Mouse (Mus musculus) neural tube, embryonic 15.5 days (tissue): ENCODE results near the gene Sox2. TPM values are rescaled to one million over a fixed set of nuclear protein-coding genes. Genes with fewer than 3 reads are reported as not detected.

Experiments used
- ATAC-seq: fragments of 200-750 bp; cut with Nextera tagmentation; 2 replicates; pipeline ENCODE4 v1.8.0; 2017; ENCODE audit warnings: mild to moderate bottlenecking, moderate TSS enrichment, moderate library complexity; ENCODE audit not compliant: low FRiP score
- H3K27ac ChIP-seq: fragments of 300-500 bp; sonication (generic); replicated peaks from 2 replicates; pipeline ENCODE4 v1.5.1; 2015; ENCODE audit warnings: mild to moderate bottlenecking, inconsistent platforms
- H3K27me3 ChIP-seq: fragments of 300-500 bp; sonication (generic); replicated peaks from 2 replicates; pipeline ENCODE4 v1.6.1; 2015; ENCODE audit warnings: inconsistent platforms
- H3K36me3 ChIP-seq: fragments of 300-500 bp; sonication (generic); 2 replicates; pipeline ENCODE4 v1.6.1; 2015; ENCODE audit warnings: inconsistent platforms
- H3K4me1 ChIP-seq: fragments of 300-500 bp; sonication (generic); 2 replicates; pipeline ENCODE4 v1.6.1; 2015; ENCODE audit warnings: inconsistent platforms
- H3K4me2 ChIP-seq: fragments of 300-500 bp; sonication (generic); 2 replicates; pipeline ENCODE4 v1.6.1; 2015; ENCODE audit warnings: inconsistent platforms, mild to moderate bottlenecking, moderate library complexity
- H3K4me3 ChIP-seq: fragments of 300-500 bp; sonication (generic); replicated peaks from 2 replicates; pipeline ENCODE4 v1.5.1; 2015; ENCODE audit warnings: mild to moderate bottlenecking, inconsistent platforms
- H3K9ac ChIP-seq: fragments of 300-500 bp; sonication (generic); replicated peaks from 2 replicates; pipeline ENCODE4 v1.6.1; 2015; ENCODE audit warnings: mild to moderate bottlenecking, inconsistent platforms
- H3K9me3 ChIP-seq: fragments of 300-500 bp; sonication (generic); replicated peaks from 2 replicates; pipeline ENCODE4 v1.6.1; 2016; ENCODE audit warnings: inconsistent platforms
- WGBS: fragments of 180-500 bp; shearing (Covaris S2); methylation state at CpG from one replicate; pipeline ENCODE4 v1.1.7; 2015; ENCODE audit warnings: mixed read lengths; 5-methylcytosine and 5-hydroxymethylcytosine counted together
- polyA plus RNA-seq: library from polyadenylated mRNA; unstranded; fragments of >200 nt; fragmentation: Nextera tagmentation; extraction: Ambion mirVana; gene quantifications from 2 replicates; pipeline ENCODE4 v1.2.1, GENCODE M21; 2015

Gene Sox2
- polyA plus RNA-seq, 1 experiment from 2014 or later = 13.4 TPM

- ATAC-seq = no peak
- peaks cover 44% of the 10 kb centered on the region for H3K4me1 ChIP-seq
Measured at GRCm38 (mm10) chr3:34646169-34646568, 4.0 kb upstream of the Sox2 start.

GRCm38 (mm10) chr3:34647688-34648087 is 2.5 kb upstream of the Sox2 start:
- no peak for ATAC-seq
- peaks cover 64% of the 10 kb centered on the region for H3K27me3 ChIP-seq
- H3K27ac ChIP-seq = peak overlapping the region; percentile 76; the same call in 1 of the 2 replicates
- no peak overlapping the region for H3K9ac ChIP-seq
- under 1% methylated on average over 14 of the region's 14 CpGs for WGBS
- peaks cover 37% of the 10 kb centered on the region for H3K4me1 ChIP-seq
- H3K36me3 ChIP-seq = no peaks in the 10 kb centered on the region
- peak overlapping the region; percentile 57 for H3K4me2 ChIP-seq
- no peak overlapping the region for H3K4me3 ChIP-seq
- no peaks in the 10 kb centered on the region for H3K9me3 ChIP-seq

More at GRCm38 (mm10) chr3:34646169-34646568, 4.0 kb upstream of the Sox2 start:
- Histone ChIP-seq H3K27ac (no peak overlapping the region), H3K36me3 (no peaks in the 10 kb centered on the region), H3K4me3 (no peak overlapping the region), H3K27me3 (peaks cover 66% of the 10 kb centered on the region), H3K9ac (no peak overlapping the region), H3K4me2 (0 out of 2 replicates have a peak overlapping the region, but pooled peaks have one; percentile 15), H3K9me3 (no peaks in the 10 kb centered on the region)
- WGBS = 5% methylated on average over 10 of the region's 10 CpGs

GRCm38 (mm10) chr3:34648105-34648832 is 1.9 kb upstream of the Sox2 start:
- Histone ChIP-seq H3K9ac (no peak overlapping the region; the same call in 1 of the 2 replicates), H3K27ac (peak overlapping the region; percentile 76), H3K4me3 (peak overlapping the region; percentile 44), H3K4me2 (peak overlapping the region; percentile 57), H3K4me1 (peaks cover 36% of the 10 kb centered on the region), H3K9me3 (no peaks in the 10 kb centered on the region), H3K27me3 (peaks cover 60% of the 10 kb centered on the region), H3K36me3 (no peaks in the 10 kb centered on the region)
- 2% methylated on average over 19 of the region's 19 CpGs for whole genome bisulfite sequencing
- ATAC-seq = no peak

GRCm38 (mm10) chr3:34648833-34649719 is 1.1 kb upstream of the Sox2 start:
- no peaks in the 10 kb centered on the region for H3K36me3 ChIP-seq
- peaks cover 36% of the 10 kb centered on the region for H3K4me1 ChIP-seq
- peak overlapping the region; percentile 10; the same call in 1 of the 2 replicates for H3K9ac ChIP-seq
- H3K9me3 ChIP-seq = no peaks in the 10 kb centered on the region
- H3K27me3 ChIP-seq = peaks cover 53% of the 10 kb centered on the region
- H3K27ac ChIP-seq = peak overlapping the region; percentile 76
- peak overlapping the region; percentile 44 for H3K4me3 ChIP-seq
- H3K4me2 ChIP-seq = peak overlapping the region; percentile 57
- WGBS = 1% methylated on average over 50 of the region's 50 CpGs
- ATAC-seq = peak; percentile 52

DNA sequence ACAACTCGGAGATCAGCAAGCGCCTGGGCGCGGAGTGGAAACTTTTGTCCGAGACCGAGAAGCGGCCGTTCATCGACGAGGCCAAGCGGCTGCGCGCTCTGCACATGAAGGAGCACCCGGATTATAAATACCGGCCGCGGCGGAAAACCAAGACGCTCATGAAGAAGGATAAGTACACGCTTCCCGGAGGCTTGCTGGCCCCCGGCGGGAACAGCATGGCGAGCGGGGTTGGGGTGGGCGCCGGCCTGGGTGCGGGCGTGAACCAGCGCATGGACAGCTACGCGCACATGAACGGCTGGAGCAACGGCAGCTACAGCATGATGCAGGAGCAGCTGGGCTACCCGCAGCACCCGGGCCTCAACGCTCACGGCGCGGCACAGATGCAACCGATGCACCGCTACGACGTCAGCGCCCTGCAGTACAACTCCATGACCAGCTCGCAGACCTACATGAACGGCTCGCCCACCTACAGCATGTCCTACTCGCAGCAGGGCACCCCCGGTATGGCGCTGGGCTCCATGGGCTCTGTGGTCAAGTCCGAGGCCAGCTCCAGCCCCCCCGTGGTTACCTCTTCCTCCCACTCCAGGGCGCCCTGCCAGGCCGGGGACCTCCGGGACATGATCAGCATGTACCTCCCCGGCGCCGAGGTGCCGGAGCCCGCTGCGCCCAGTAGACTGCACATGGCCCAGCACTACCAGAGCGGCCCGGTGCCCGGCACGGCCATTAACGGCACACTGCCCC is 586 bp downstream of the Sox2 start:
- H3K9ac ChIP-seq = peak overlapping the region; percentile 52
- under 1% methylated on average over 67 of the region's 67 CpGs for WGBS
- no peaks in the 10 kb centered on the region for H3K9me3 ChIP-seq
- peaks cover 36% of the 10 kb centered on the region for H3K4me1 ChIP-seq
- H3K27ac ChIP-seq = peak overlapping the region; percentile 85
- peak overlapping the region; percentile 57 for H3K4me2 ChIP-seq
- peak overlapping the region; percentile 44 for H3K4me3 ChIP-seq
- H3K27me3 ChIP-seq = peaks cover 42% of the 10 kb centered on the region
- peak; percentile 16; the same call in 1 of the 2 replicates for ATAC-seq
- no peaks in the 10 kb centered on the region for H3K36me3 ChIP-seq

DNA sequence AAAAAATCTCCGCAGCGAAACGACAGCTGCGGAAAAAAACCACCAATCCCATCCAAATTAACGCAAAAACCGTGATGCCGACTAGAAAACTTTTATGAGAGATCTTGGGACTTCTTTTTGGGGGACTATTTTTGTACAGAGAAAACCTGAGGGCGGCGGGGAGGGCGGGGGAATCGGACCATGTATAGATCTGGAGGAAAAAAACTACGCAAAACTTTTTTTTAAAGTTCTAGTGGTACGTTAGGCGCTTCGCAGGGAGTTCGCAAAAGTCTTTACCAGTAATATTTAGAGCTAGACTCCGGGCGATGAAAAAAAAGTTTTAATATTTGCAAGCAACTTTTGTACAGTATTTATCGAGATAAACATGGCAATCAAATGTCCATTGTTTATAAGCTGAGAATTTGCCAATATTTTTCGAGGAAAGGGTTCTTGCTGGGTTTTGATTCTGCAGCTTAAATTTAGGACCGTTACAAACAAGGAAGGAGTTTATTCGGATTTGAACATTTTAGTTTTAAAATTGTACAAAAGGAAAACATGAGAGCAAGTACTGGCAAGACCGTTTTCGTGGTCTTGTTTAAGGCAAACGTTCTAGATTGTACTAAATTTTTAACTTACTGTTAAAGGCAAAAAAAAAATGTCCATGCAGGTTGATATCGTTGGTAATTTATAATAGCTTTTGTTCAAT is 1.4 kb downstream of the Sox2 start:
- H3K36me3 ChIP-seq = no peaks in the 10 kb centered on the region
- peaks cover 33% of the 10 kb centered on the region for H3K4me1 ChIP-seq
- ATAC-seq = no peak
- H3K4me2 ChIP-seq = peak overlapping the region; percentile 57
- H3K27ac ChIP-seq = peak overlapping the region; percentile 85
- H3K9me3 ChIP-seq = no peaks in the 10 kb centered on the region
- H3K9ac ChIP-seq = peak overlapping the region; percentile 52; the same call in 1 of the 2 replicates
- 3% methylated on average over 26 of the region's 26 CpGs for WGBS
- peak overlapping the region; percentile 44 for H3K4me3 ChIP-seq
- peaks cover 42% of the 10 kb centered on the region for H3K27me3 ChIP-seq

DNA sequence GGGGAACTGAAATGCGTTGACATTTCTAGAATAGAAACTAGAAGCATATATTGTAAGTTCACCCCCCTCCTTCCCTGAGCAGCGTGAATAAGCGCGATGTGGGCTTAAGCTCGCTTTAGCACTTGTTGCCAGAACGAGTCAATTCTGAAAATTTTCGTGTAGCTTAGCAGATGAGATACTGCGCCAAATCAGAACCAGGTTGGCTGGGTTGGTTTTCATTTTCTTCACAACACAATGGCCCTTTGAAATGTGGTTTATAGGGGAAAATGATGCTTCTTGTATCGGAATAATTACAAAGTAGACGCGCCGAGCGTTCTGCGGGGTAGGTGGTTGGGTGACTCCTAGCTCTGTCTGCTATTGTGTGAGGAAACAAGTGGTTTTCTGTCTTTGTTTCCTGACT is 2.4 kb downstream of the Sox2 start:
- Histone ChIP-seq H3K36me3 (no peaks in the 10 kb centered on the region), H3K27ac (peak overlapping the region; percentile 38; the same call in 1 of the 2 replicates), H3K4me3 (peak overlapping the region; percentile 32), H3K9ac (no peak overlapping the region; the same call in 1 of the 2 replicates), H3K4me2 (peak overlapping the region; percentile 6; the same call in 1 of the 2 replicates), H3K27me3 (peaks cover 50% of the 10 kb centered on the region), H3K9me3 (no peaks in the 10 kb centered on the region), H3K4me1 (peaks cover 33% of the 10 kb centered on the region)
- no peak for ATAC-seq
- WGBS = under 1% methylated on average over 14 of the region's 14 CpGs

DNA sequence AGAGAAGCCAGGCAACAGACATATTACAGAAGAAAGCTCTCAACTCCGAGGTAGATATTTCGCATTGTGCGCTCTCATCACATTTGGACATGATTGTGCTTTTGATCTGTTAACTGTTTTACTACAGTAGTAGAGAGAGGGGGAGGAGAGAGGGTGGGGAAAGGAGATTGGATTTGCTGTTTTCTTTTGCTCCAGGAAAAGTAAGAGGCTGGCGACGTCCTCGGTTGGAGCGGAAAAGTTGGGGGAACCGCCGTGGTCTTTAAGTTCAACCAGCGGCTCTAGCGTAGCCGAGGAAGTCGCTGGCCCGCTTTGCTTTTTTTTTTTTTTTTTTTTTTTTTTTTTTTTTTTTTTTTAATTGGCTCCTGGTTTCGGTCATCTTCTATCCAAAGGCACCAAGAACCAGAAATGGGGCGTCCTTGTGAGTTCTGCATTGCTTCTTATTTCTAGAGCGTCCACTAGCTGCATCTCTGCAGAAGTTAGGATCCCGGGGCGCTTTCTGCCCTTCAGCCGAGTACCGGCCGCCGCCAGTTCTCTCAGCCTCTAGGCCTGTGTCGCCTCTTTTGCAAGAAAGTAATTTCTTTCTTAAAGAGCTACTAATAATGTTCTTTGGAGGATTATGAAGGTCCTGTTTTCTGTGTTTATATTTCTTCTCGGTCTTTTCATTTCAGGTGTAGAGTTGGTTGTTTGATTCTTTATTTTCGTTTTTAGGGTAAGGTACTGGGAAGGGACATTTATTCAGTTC is 3.2 kb downstream of the Sox2 start:
- Histone ChIP-seq H3K27ac (peak overlapping the region; percentile 38), H3K27me3 (peaks cover 52% of the 10 kb centered on the region), H3K9ac (no peak overlapping the region), H3K4me1 (peaks cover 29% of the 10 kb centered on the region), H3K4me2 (no peak overlapping the region), H3K9me3 (no peaks in the 10 kb centered on the region), H3K4me3 (peak overlapping the region; percentile 32), H3K36me3 (no peaks in the 10 kb centered on the region)
- ATAC-seq = no peak
- WGBS = 3% methylated on average over 26 of the region's 26 CpGs

- Histone ChIP-seq H3K27me3 (peaks cover 53% of the 10 kb centered on the region), H3K9ac (no peak overlapping the region)
- WGBS = 6% methylated on average over 9 of the region's 9 CpGs
Measured at GRCm38 (mm10) chr3:34653977-34654500, 3.8 kb downstream of the Sox2 start.

DNA sequence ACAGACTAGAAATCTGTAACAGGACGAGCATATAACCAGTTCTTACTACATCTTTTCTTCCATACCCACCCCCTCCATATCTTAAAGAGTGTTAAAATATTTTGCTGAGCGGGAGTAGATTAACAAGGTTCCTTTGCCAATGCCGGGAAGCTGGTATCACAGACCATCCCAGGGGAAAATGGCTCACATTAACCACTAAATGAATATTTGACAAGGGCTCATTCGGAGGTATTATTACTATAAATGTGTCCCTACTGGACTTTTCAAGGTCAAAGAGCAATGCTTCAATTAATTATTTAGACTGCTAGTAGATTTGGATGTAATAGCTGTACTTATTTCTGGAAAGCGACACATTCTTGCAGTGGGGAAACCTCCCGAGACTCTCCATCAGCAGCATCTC is 4.6 kb downstream of the Sox2 start:
- ATAC-seq = no peak
- Histone ChIP-seq H3K27me3 (peaks cover 55% of the 10 kb centered on the region), H3K4me3 (peak overlapping the region; percentile 32), H3K27ac (peak overlapping the region; percentile 6; the same call in 1 of the 2 replicates), H3K4me1 (peaks cover 15% of the 10 kb centered on the region), H3K9me3 (no peaks in the 10 kb centered on the region), H3K9ac (no peak overlapping the region), H3K4me2 (peak overlapping the region; percentile 41), H3K36me3 (no peaks in the 10 kb centered on the region)
- WGBS = 12% methylated on average over 6 of the region's 6 CpGs

More at GRCm38 (mm10) chr3:34653977-34654500, 3.8 kb downstream of the Sox2 start:
- peak overlapping the region; percentile 41; the same call in 1 of the 2 replicates for H3K4me2 ChIP-seq
- no peaks in the 10 kb centered on the region for H3K9me3 ChIP-seq
- no peak for ATAC-seq
- peak overlapping the region; percentile 38 for H3K27ac ChIP-seq
- peaks cover 23% of the 10 kb centered on the region for H3K4me1 ChIP-seq
- peak overlapping the region; percentile 32 for H3K4me3 ChIP-seq
- no peaks in the 10 kb centered on the region for H3K36me3 ChIP-seq
